Mouse (Mus musculus): ENCODE results near the gene Ftsj1. TPM values are rescaled to one million over a fixed set of nuclear protein-coding genes. Genes with fewer than 3 reads are reported as not detected.

Gene Ftsj1
- total and polyA plus RNA-seq, 3 experiments = 17.0 to 31.6 (median 22.3) TPM

DNA sequence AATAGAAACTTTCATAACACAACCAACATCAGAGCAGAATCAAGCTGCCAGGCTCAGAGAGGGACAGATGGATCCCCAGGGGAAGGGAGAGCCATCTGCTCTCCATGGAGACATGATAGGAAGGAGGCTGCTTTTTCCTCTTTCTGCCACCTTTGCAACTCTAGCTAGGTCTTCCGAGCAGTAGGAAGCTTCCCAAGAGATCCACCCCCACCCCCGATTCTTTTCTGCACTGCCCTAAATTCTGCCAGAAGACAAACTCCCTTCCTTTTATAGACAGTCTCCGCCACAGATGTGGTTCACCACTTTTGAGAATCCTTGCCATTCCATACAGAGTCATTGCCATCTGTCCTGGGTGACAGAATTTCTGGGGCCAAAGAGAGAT, 29.9 kb downstream of the Ftsj1 start:
- H3K36me3 ChIP-seq (replicated peaks in 1 of 2; ENCODE audit: control insufficient read depth in 1 of 2, insufficient read depth in 1 of 2, low read length in 1 of 2) = no peaks in the 10 kb centered on the region
- no peak for TF ChIP-seq TBP (conservative IDR thresholded peaks at IDR 0.05; ENCODE audit: low read depth, low read length)
- no peak for TF ChIP-seq USF1 (IDR thresholded peaks at IDR 0.05; ENCODE audit: low read depth, low read length)
- no peak for TF ChIP-seq CTCF (conservative IDR thresholded peaks at IDR 0.05 in 1 of 2, IDR thresholded peaks at IDR 0.05 in 1 of 2; ENCODE audit: low read depth in 2 of 2, low read length in 2 of 2)
- no peak for TF ChIP-seq JUND (conservative IDR thresholded peaks at IDR 0.05; ENCODE audit: low read depth, low read length)
- no peak for TF ChIP-seq BHLHE40 (IDR thresholded peaks at IDR 0.05; ENCODE audit: low read depth, low read length)
- TF ChIP-seq ETS1 (conservative IDR thresholded peaks at IDR 0.05; ENCODE audit: low read depth, low read length) = no peak
- TF ChIP-seq MYC (IDR thresholded peaks at IDR 0.05; ENCODE audit: low read depth, low read length) = no peak
- TF ChIP-seq MAX (IDR thresholded peaks at IDR 0.05; ENCODE audit: low read length) = no peak
- TF ChIP-seq IRF4 (IDR thresholded peaks at IDR 0.05; ENCODE audit: low read depth, low read length) = no peak
- TF ChIP-seq EP300 (IDR thresholded peaks at IDR 0.05; ENCODE audit: low read length) = no peak
- TF ChIP-seq SMC3 (IDR thresholded peaks at IDR 0.05; ENCODE audit: low read depth, low read length) = no peak
- in situ Hi-C loops (cut with MboI; ENCODE audit: low pct_ligation_motif_present, low pct_unique_long_range_greater_than_20kb, low sequenced_read_pairs) = no loop called here
- H3K4me3 ChIP-seq (replicated peaks in 1 of 3; ENCODE audit: low read depth in 2 of 3, low read length in 2 of 3, poor library complexity in 1 of 3) = no peak overlapping the region
- peaks cover 0 to 10% of the 10 kb centered on the region in 2 experiments for H3K4me1 ChIP-seq (ENCODE audit: control insufficient read depth in 1 of 2, insufficient read depth in 2 of 2)
- no peaks in the 10 kb centered on the region for H3K9me3 ChIP-seq (replicated peaks; ENCODE audit: low read length)
- no peak overlapping the region for H3K9ac ChIP-seq (ENCODE audit: insufficient read depth, low read depth)
- DNase-seq (ENCODE audit: extremely low read depth) = no peak
- H3K4me2 ChIP-seq (ENCODE audit: insufficient read depth, low read depth, poor library complexity, severe bottlenecking) = no peak overlapping the region
- dilution Hi-C loops (cut with MboI; ENCODE audit: extremely low pct_ligation_motif_present, extremely low pct_unique_long_range_greater_than_20kb, low sequenced_read_pairs) = no loop called here
- H3K27ac ChIP-seq (ENCODE audit: insufficient read depth, low read depth) = no peak overlapping the region
- H3K79me2 ChIP-seq (replicated peaks; ENCODE audit: control insufficient read depth, extremely low read depth, insufficient read depth, poor library complexity, severe bottlenecking) = no peaks in the 10 kb centered on the region
- H3K27me3 ChIP-seq (replicated peaks) = no peaks in the 10 kb centered on the region

- Histone ChIP-seq H3K27ac (ENCODE audit: insufficient read depth, low read depth) (peak overlapping the region; percentile 78), H3K79me2 (replicated peaks; ENCODE audit: control insufficient read depth, extremely low read depth, insufficient read depth, poor library complexity, severe bottlenecking) (no peaks in the 10 kb centered on the region), H3K4me2 (ENCODE audit: insufficient read depth, low read depth, poor library complexity, severe bottlenecking) (peak overlapping the region; percentile 50), H3K9ac (ENCODE audit: insufficient read depth, low read depth) (no peak overlapping the region), H3K36me3 (replicated peaks in 1 of 2; ENCODE audit: control insufficient read depth in 1 of 2, insufficient read depth in 1 of 2, low read length in 1 of 2) (no peaks in the 10 kb centered on the region), H3K4me3 (replicated peaks in 1 of 3; ENCODE audit: low read depth in 2 of 3, low read length in 2 of 3, poor library complexity in 1 of 3) (no peak overlapping the region), H3K9me3 (replicated peaks; ENCODE audit: low read length) (no peaks in the 10 kb centered on the region), H3K27me3 (replicated peaks) (no peaks in the 10 kb centered on the region), H3K4me1 (ENCODE audit: control insufficient read depth in 1 of 2, insufficient read depth in 2 of 2) (peaks cover 0 to 10% of the 10 kb centered on the region in 2 experiments)
- DNase-seq (ENCODE audit: extremely low read depth) = no peak
- dilution Hi-C loops (cut with MboI; ENCODE audit: extremely low pct_ligation_motif_present, extremely low pct_unique_long_range_greater_than_20kb, low sequenced_read_pairs) = no loop called here
- in situ Hi-C loops (cut with MboI; ENCODE audit: low pct_ligation_motif_present, low pct_unique_long_range_greater_than_20kb, low sequenced_read_pairs) = no loop called here
- TF ChIP-seq MYC (IDR thresholded peaks at IDR 0.05; ENCODE audit: low read depth, low read length) (no peak), POLR2A (IDR thresholded peaks at IDR 0.05; ENCODE audit: low read depth, low read length) (no peak), GABPA (IDR thresholded peaks at IDR 0.05; ENCODE audit: insufficient replicate concordance, low read depth, low read length) (no peak), USF1 (IDR thresholded peaks at IDR 0.05; ENCODE audit: low read depth, low read length) (no peak), JUN (IDR thresholded peaks at IDR 0.05; ENCODE audit: insufficient read depth, low read depth, low read length) (no peak), MAFK (IDR thresholded peaks at IDR 0.05; ENCODE audit: insufficient replicate concordance, low read length) (no peak), SIN3A (IDR thresholded peaks at IDR 0.05; ENCODE audit: low read length) (no peak), CTCF (conservative IDR thresholded peaks at IDR 0.05 in 1 of 2, IDR thresholded peaks at IDR 0.05 in 1 of 2; ENCODE audit: low read depth in 2 of 2, low read length in 2 of 2) (no peak), ETS1 (conservative IDR thresholded peaks at IDR 0.05; ENCODE audit: low read depth, low read length) (no peak), TBP (conservative IDR thresholded peaks at IDR 0.05; ENCODE audit: low read depth, low read length) (no peak), POLR2AphosphoS2 (IDR thresholded peaks at IDR 0.05; ENCODE audit: low read depth, low read length) (no peak), RAD21 (IDR thresholded peaks at IDR 0.05; ENCODE audit: low read depth, low read length) (no peak), JUND (conservative IDR thresholded peaks at IDR 0.05; ENCODE audit: low read depth, low read length) (no peak), ZMIZ1 (IDR thresholded peaks at IDR 0.05; ENCODE audit: low read depth, low read length) (no peak), ELF1 (IDR thresholded peaks at IDR 0.05; ENCODE audit: low read depth, low read length) (no peak), USF2 (conservative IDR thresholded peaks at IDR 0.05; ENCODE audit: low read depth, low read length) (no peak)
These were observed 32.6 kb downstream of the Ftsj1 start for GRCm38 (mm10) chrX:8219651-8220050.
